In the genomic region with DNA sequence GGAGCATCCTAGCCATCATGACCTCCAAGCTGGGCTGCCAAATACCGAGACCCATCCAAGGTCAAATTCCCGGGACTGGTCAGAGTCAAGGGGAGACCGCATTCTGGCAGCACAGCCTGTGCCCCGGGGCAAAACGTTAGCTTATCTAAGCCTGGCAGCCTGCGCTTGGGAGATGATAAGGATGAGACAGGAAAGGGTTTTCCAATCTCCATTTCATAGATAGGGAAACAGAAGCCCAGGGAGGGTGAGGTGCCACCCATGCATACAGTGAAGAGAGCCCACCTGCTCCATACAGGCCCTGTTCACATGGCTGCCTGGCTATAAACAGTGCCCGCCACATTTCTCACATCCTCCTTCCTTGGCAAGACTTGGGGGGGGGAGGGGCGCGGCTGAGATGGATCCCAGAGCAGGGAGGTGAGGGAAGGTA, we compare ENCODE assay signal across 8 mouse cellular contexts. TPM values are rescaled to one million over a fixed set of nuclear protein-coding genes. Genes with fewer than 3 reads are reported as not detected.
DNase-seq lines count a peak whose midpoint lies in the region; ATAC-seq and TF ChIP-seq lines count a peak whose summit lies in the region.

No protein-coding gene starts in this region.

- peaks cover 3% of the 10 kb centered on the region for H3K27me3 ChIP-seq in heart, embryonic 16.5 days (ENCODE audit: control insufficient read depth, insufficient read depth, low read length)
- H3K27me3 ChIP-seq in limb, embryonic 11.5 days (ENCODE audit: control insufficient read depth, insufficient read depth, low read length), result no peaks in the 10 kb centered on the region
- H3K27me3 ChIP-seq in midbrain, embryonic 16.5 days (ENCODE audit: control insufficient read depth, insufficient read depth, low read depth, low read length), result no peaks in the 10 kb centered on the region

- DNase-seq in left cerebral cortex, adult 2 months (ENCODE audit: extremely low spot score in 1 of 2, low spot score in 2 of 2), result no peak
- no peak for DNase-seq in left cerebral cortex, adult 11 months (ENCODE audit: low spot score)
- no peak for DNase-seq in limb, embryonic 11.5 days (ENCODE audit: low spot score)
- DNase-seq in cerebellum, adult 9-11 months, result no peak
- DNase-seq in gastrocnemius, postnatal 25 days, result no peak

- ATAC-seq in heart, embryonic 16.5 days (replicated peaks; ENCODE audit: extremely low read depth, insufficient read depth, low FRiP score), result peak; percentile 50
- ATAC-seq in limb, embryonic 11.5 days (ENCODE audit: insufficient number of reproducible peaks, low FRiP score, low TSS enrichment, low read depth), result peak; percentile 23; the same call in 1 of the 2 replicates
- ATAC-seq in midbrain, embryonic 16.5 days, result 0 out of 2 replicates have a peak, but pooled peaks have one; percentile 21

- peaks cover 62% of the 10 kb centered on the region for H3K4me1 ChIP-seq in brown adipose tissue, adult 24 weeks (ENCODE audit: control insufficient read depth, insufficient read depth, insufficient read length, low read length)
- H3K4me1 ChIP-seq in heart, embryonic 16.5 days (ENCODE audit: control insufficient read depth, insufficient read depth, low read length), result peaks cover 55% of the 10 kb centered on the region
- H3K4me1 ChIP-seq in limb, embryonic 11.5 days (ENCODE audit: control insufficient read depth, insufficient read depth, low read length), result peaks cover 64% of the 10 kb centered on the region
- H3K4me1 ChIP-seq in midbrain, embryonic 16.5 days (ENCODE audit: control insufficient read depth, insufficient read depth, low read length), result peaks cover 34% of the 10 kb centered on the region

- peak overlapping the region; percentile 31 for H3K4me2 ChIP-seq in heart, embryonic 16.5 days (ENCODE audit: low read depth, low read length)
- H3K4me2 ChIP-seq in limb, embryonic 11.5 days (ENCODE audit: low read depth, severe bottlenecking), result 0 out of 2 replicates have a peak overlapping the region, but pooled peaks have one; percentile 17
- peak overlapping the region; percentile 23 for H3K4me2 ChIP-seq in midbrain, embryonic 16.5 days (ENCODE audit: low read length)

- intact Hi-C loops in left cerebral cortex, adult 2 months (cut with DNase I), result loop anchor here (2.0 to 5.0 kb wide), 2 partner anchors 26 to 204 kb away; partner anchors contain the start of gene Snai3

- peak overlapping the region; percentile 65 for H3K27ac ChIP-seq in left cerebral cortex, adult 2 months
- H3K27ac ChIP-seq in brown adipose tissue, adult 24 weeks (replicated peaks; ENCODE audit: low read depth, low read length), result peak overlapping the region; percentile 55
- peak overlapping the region; percentile 91 for H3K27ac ChIP-seq in heart, embryonic 16.5 days (ENCODE audit: low read length)
- H3K27ac ChIP-seq in limb, embryonic 11.5 days (replicated peaks; ENCODE audit: low read depth, low read length), result peak overlapping the region; percentile 62; the same call in 1 of the 2 replicates
- H3K27ac ChIP-seq in midbrain, embryonic 16.5 days (ENCODE audit: low read length), result peak overlapping the region; percentile 53; the same call in 1 of the 2 replicates

- TF ChIP-seq CTCF in left cerebral cortex, adult 2 months (IDR thresholded peaks at IDR 0.05), result no peak

- H3K9ac ChIP-seq in heart, embryonic 16.5 days (ENCODE audit: low read length), result no peak overlapping the region; the same call in 1 of the 2 replicates
- H3K9ac ChIP-seq in limb, embryonic 11.5 days (ENCODE audit: low read length), result no peak overlapping the region
- H3K9ac ChIP-seq in midbrain, embryonic 16.5 days (ENCODE audit: low read depth, low read length), result peak overlapping the region; percentile 41

- no peaks in the 10 kb centered on the region for H3K9me3 ChIP-seq in heart, embryonic 16.5 days (replicated peaks; ENCODE audit: control insufficient read depth, low read length)
- H3K9me3 ChIP-seq in limb, embryonic 11.5 days (ENCODE audit: control insufficient read depth, low read length), result no peaks in the 10 kb centered on the region
- no peaks in the 10 kb centered on the region for H3K9me3 ChIP-seq in midbrain, embryonic 16.5 days (replicated peaks; ENCODE audit: control insufficient read depth, low read length, poor library complexity, severe bottlenecking)

- no peaks in the 10 kb centered on the region for H3K36me3 ChIP-seq in heart, embryonic 16.5 days (ENCODE audit: control insufficient read depth, insufficient read depth)
- no peaks in the 10 kb centered on the region for H3K36me3 ChIP-seq in limb, embryonic 11.5 days (ENCODE audit: control insufficient read depth, insufficient read depth, low read length)
- H3K36me3 ChIP-seq in midbrain, embryonic 16.5 days (ENCODE audit: control insufficient read depth, insufficient read depth, low read length), result no peaks in the 10 kb centered on the region

- H3K4me3 ChIP-seq in left cerebral cortex, adult 2 months, result no peak overlapping the region
- peak overlapping the region; percentile 10 for H3K4me3 ChIP-seq in brown adipose tissue, adult 24 weeks (ENCODE audit: insufficient read depth, low read depth, low read length)
- no peak overlapping the region for H3K4me3 ChIP-seq in heart, embryonic 16.5 days (ENCODE audit: low read length)
- H3K4me3 ChIP-seq in limb, embryonic 11.5 days (ENCODE audit: low read depth, low read length), result no peak overlapping the region
- no peak overlapping the region for H3K4me3 ChIP-seq in midbrain, embryonic 16.5 days (ENCODE audit: low read depth, low read length)

- 6% methylated on average over 9 of the region's 9 CpGs for WGBS in heart, embryonic 16.5 days
- WGBS in limb, embryonic 11.5 days, result 46% methylated on average over 9 of the region's 9 CpGs
- 42% methylated on average over 9 of the region's 9 CpGs for WGBS in midbrain, embryonic 16.5 days

RNA-seq across cellular contexts. Expression of gene Cbfa2t3, which starts 32.6 kb away (rescaled TPM):
- 10 to 100 TPM; 32.8 to 48.8 TPM for total RNA-seq in left cerebral cortex, adult 2 months (2021)
- 10.1 and 22.7 TPM in 2 replicates for polyA plus RNA-seq in brown adipose tissue, adult 24 weeks (2012; ENCODE audit: insufficient read depth, insufficient read length, missing spikeins)
- polyA plus RNA-seq in heart, embryonic 16.5 days (2015; fragmentation: Nextera tagmentation; extraction: Ambion mirVana), result 4.6 and 4.8 TPM in 2 replicates
- 3.3 and 4.5 TPM in 2 replicates for polyA plus RNA-seq in limb, embryonic 11.5 days (2014; fragmentation: Nextera tagmentation; extraction: Ambion mirVana)
- polyA plus RNA-seq in midbrain, embryonic 16.5 days (2015; fragmentation: Nextera tagmentation; extraction: Ambion mirVana), result 17.7 and 17.9 TPM in 2 replicates
- 10 to 100 TPM; 19.0 to 27.8 TPM for total RNA-seq in gastrocnemius, postnatal 25 days (2021)

RNA-seq across cellular contexts. Expression of gene Pabpn1l, which starts 43.8 kb away (rescaled TPM):
- not detected for total RNA-seq in left cerebral cortex, adult 2 months (2021)
- polyA plus RNA-seq in brown adipose tissue, adult 24 weeks (2012; ENCODE audit: insufficient read depth, insufficient read length, missing spikeins), result not detected in 2 replicates
- polyA plus RNA-seq in heart, embryonic 16.5 days (2015; fragmentation: Nextera tagmentation; extraction: Ambion mirVana), result not detected in 2 replicates
- polyA plus RNA-seq in limb, embryonic 11.5 days (2014; fragmentation: Nextera tagmentation; extraction: Ambion mirVana), result not detected in 2 replicates
- not detected in 2 replicates for polyA plus RNA-seq in midbrain, embryonic 16.5 days (2015; fragmentation: Nextera tagmentation; extraction: Ambion mirVana)
- total RNA-seq in gastrocnemius, postnatal 25 days (2021), result not detected

RNA-seq across cellular contexts. Expression of gene Trappc2l, which starts 54.9 kb away (rescaled TPM):
- 10 to 100 TPM; 69.8 to 80.3 TPM for total RNA-seq in left cerebral cortex, adult 2 months (2021)
- polyA plus RNA-seq in brown adipose tissue, adult 24 weeks (2012; ENCODE audit: insufficient read depth, insufficient read length, missing spikeins), result 81.0 and 89.0 TPM in 2 replicates
- polyA plus RNA-seq in heart, embryonic 16.5 days (2015; fragmentation: Nextera tagmentation; extraction: Ambion mirVana), result 58.2 and 60.1 TPM in 2 replicates
- polyA plus RNA-seq in limb, embryonic 11.5 days (2014; fragmentation: Nextera tagmentation; extraction: Ambion mirVana), result 45.0 and 45.4 TPM in 2 replicates
- polyA plus RNA-seq in midbrain, embryonic 16.5 days (2015; fragmentation: Nextera tagmentation; extraction: Ambion mirVana), result 93.8 and 101 TPM in 2 replicates
- 10 to 100 TPM; 37.9 to 40.3 TPM for total RNA-seq in gastrocnemius, postnatal 25 days (2021)

RNA-seq across cellular contexts. Expression of gene Galns, which starts 55.1 kb away (rescaled TPM):
- 1 to 10 TPM; 8.1 to 8.3 TPM for total RNA-seq in left cerebral cortex, adult 2 months (2021)
- polyA plus RNA-seq in brown adipose tissue, adult 24 weeks (2012; ENCODE audit: insufficient read depth, insufficient read length, missing spikeins), result 1.9 and 2.7 TPM in 2 replicates
- 10.0 and 10.4 TPM in 2 replicates for polyA plus RNA-seq in heart, embryonic 16.5 days (2015; fragmentation: Nextera tagmentation; extraction: Ambion mirVana)
- 5.2 and 5.5 TPM in 2 replicates for polyA plus RNA-seq in limb, embryonic 11.5 days (2014; fragmentation: Nextera tagmentation; extraction: Ambion mirVana)
- 8.4 and 8.9 TPM in 2 replicates for polyA plus RNA-seq in midbrain, embryonic 16.5 days (2015; fragmentation: Nextera tagmentation; extraction: Ambion mirVana)
- total RNA-seq in gastrocnemius, postnatal 25 days (2021), result 1 to 10 TPM; 1.3 to 1.8 TPM
